17 mouse cellular contexts compared by ENCODE assay signal in the genomic region with DNA sequence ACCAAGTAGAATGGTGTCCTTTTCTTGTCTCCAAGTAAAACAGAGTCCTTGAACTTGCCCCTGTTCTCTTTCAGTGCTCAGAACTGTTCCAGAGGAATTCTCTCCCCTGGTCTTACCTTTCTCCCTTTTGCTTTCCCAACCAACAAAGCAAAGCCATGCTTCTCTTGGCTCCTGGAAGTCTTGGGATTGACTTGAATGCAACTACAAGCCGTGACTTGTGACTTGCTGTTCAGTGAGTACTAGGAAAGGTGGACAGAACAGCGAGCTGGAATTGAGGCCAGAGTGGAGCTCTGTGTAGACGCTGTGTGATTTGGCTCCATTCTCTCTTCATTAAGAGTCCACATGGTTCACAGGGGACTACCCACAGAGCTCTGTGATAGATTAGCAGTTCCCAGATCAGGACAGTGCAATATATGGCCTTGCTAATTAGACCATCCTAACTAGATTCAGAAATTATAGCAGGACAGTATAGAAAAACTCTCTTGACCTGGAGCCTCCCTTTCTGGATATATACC. TPM values are rescaled to one million over a fixed set of nuclear protein-coding genes. Genes with fewer than 3 reads are reported as not detected.
DNase-seq lines count a peak whose midpoint lies in the region; ATAC-seq and TF ChIP-seq lines count a peak whose summit lies in the region.
"Had no signal": no experiment of that assay in that cellular context is flagged by ENCODE, and none has a peak within 500 bp of the region (broad histone marks: within the 10 kb centered on the region; RNA-seq: fewer than 3 reads in every experiment).

No protein-coding gene starts in this region.

- H3K4me1 ChIP-seq in neural tube, embryonic 15.5 days: no peaks in the 10 kb centered on the region
- H3K4me1 ChIP-seq: embryonic facial prominence, embryonic 12.5 days; forebrain, embryonic 12.5 days; heart, embryonic 12.5 days; hindbrain, embryonic 10.5 days; intestine, embryonic 15.5 days had no signal

- no peaks in the 10 kb centered on the region for H3K9me3 ChIP-seq in neural tube, embryonic 15.5 days (replicated peaks)
- H3K9me3 ChIP-seq: embryonic facial prominence, embryonic 12.5 days; forebrain, embryonic 12.5 days; heart, embryonic 12.5 days; hindbrain, embryonic 10.5 days; intestine, embryonic 15.5 days had no signal

- WGBS in neural tube, embryonic 15.5 days: 83% methylated on average over 3 of the region's 3 CpGs

- ATAC-seq in cerebellum, adult (ENCODE audit: insufficient number of reproducible peaks, low FRiP score, low TSS enrichment): peak; percentile 85
- no peak for ATAC-seq in neural tube, embryonic 15.5 days (ENCODE audit: low FRiP score)
- ATAC-seq: intestine, embryonic 15.5 days had no signal

- H3K4me3 ChIP-seq in gastrocnemius, adult 2 months: no peak overlapping the region
- no peak overlapping the region for H3K4me3 ChIP-seq in neural tube, embryonic 15.5 days (replicated peaks)
- H3K4me3 ChIP-seq: embryonic facial prominence, embryonic 12.5 days; forebrain, embryonic 12.5 days; heart, embryonic 12.5 days; hindbrain, embryonic 10.5 days; intestine, embryonic 15.5 days had no signal

- no peaks in the 10 kb centered on the region for H3K27me3 ChIP-seq in neural tube, embryonic 15.5 days (replicated peaks)
- H3K27me3 ChIP-seq: embryonic facial prominence, embryonic 12.5 days; forebrain, embryonic 12.5 days; heart, embryonic 12.5 days; intestine, embryonic 15.5 days had no signal

- intact Hi-C loops in gastrocnemius, adult 2 months (cut with DNase I): no loop called here

- peak overlapping the region; percentile 8; the same call in 1 of the 2 replicates for H3K27ac ChIP-seq in gastrocnemius, adult 2 months
- H3K27ac ChIP-seq in neural tube, embryonic 15.5 days (replicated peaks): no peak overlapping the region
- H3K27ac ChIP-seq: embryonic facial prominence, embryonic 12.5 days; forebrain, embryonic 12.5 days; hindbrain, embryonic 10.5 days; hindbrain, embryonic 14.5 days; intestine, embryonic 15.5 days had no signal

- no peak overlapping the region for H3K9ac ChIP-seq in neural tube, embryonic 15.5 days (replicated peaks)
- H3K9ac ChIP-seq: embryonic facial prominence, embryonic 12.5 days; forebrain, embryonic 12.5 days; heart, embryonic 12.5 days; hindbrain, embryonic 14.5 days; intestine, embryonic 15.5 days had no signal

- DNase-seq in cerebellum, postnatal 4 days (ENCODE audit: low spot score in 2 of 2): no peak
- no peak for DNase-seq in gastrocnemius, adult 2 months
- DNase-seq in gastrocnemius, adult 18-20 months (ENCODE audit: low spot score): no peak
- peak; percentile 34 for DNase-seq in cerebellum, adult 9-10 months
- DNase-seq in cerebellum, postnatal 25 days: peak; percentile 19 to 43
- DNase-seq in thymus, postnatal 25 days: no peak
- DNase-seq: adrenal gland, postnatal 10 days; gastrocnemius, postnatal 10 days; kidney, adult 18-20 months had no signal

- no peak for TF ChIP-seq CTCF in gastrocnemius, adult 2 months (IDR thresholded peaks at IDR 0.05)

- no peaks in the 10 kb centered on the region for H3K36me3 ChIP-seq in neural tube, embryonic 15.5 days
- H3K36me3 ChIP-seq: embryonic facial prominence, embryonic 12.5 days; forebrain, embryonic 12.5 days; heart, embryonic 12.5 days; hindbrain, embryonic 10.5 days; intestine, embryonic 15.5 days had no signal

- no peak overlapping the region for H3K4me2 ChIP-seq in neural tube, embryonic 15.5 days
- H3K4me2 ChIP-seq: embryonic facial prominence, embryonic 12.5 days; forebrain, embryonic 12.5 days; heart, embryonic 12.5 days; hindbrain, embryonic 14.5 days; intestine, embryonic 15.5 days had no signal

RNA-seq across cellular contexts. Expression of a gene that starts 30.3 kb away (rescaled TPM):
- 100 to 1,000 TPM in 1 of 2 experiments, 10 to 100 TPM in 1; 95.4 to 108 TPM for total RNA-seq in gastrocnemius, adult 2 months (2021)
- 100 to 1,000 TPM; 102 to 118 TPM for total RNA-seq in gastrocnemius, adult 18-20 months (2021)
- polyA plus RNA-seq in neural tube, embryonic 15.5 days (2015; fragmentation: Nextera tagmentation; extraction: Ambion mirVana): 190 and 208 TPM in 2 replicates

Comparison
In these comparisons a context has a peak if more than half of its experiments do, and no peak if none do; other contexts are left out.
1. DNase-seq: peak in cerebellum, adult 9-10 months (single experiment) and cerebellum, postnatal 25 days (2 of 2); none in cerebellum, postnatal 4 days (0 of 2), gastrocnemius, adult 2 months (single experiment), gastrocnemius, adult 18-20 months (single experiment) and thymus, postnatal 25 days (single experiment).